Mouse (Mus musculus): ENCODE data around the gene Olfr250. TPM values are rescaled to one million over a fixed set of nuclear protein-coding genes. Genes with fewer than 3 reads are reported as not detected.
"Not testable (repeated sequence)": the region's sequence is repeated elsewhere in the genome, so short reads cannot be mapped to it uniquely, and the experiment has no call there.

The Olfr250 gene
- polyA plus RNA-seq (2015; fragmentation: Nextera tagmentation; extraction: Ambion mirVana) = not detected in 2 replicates

DNA sequence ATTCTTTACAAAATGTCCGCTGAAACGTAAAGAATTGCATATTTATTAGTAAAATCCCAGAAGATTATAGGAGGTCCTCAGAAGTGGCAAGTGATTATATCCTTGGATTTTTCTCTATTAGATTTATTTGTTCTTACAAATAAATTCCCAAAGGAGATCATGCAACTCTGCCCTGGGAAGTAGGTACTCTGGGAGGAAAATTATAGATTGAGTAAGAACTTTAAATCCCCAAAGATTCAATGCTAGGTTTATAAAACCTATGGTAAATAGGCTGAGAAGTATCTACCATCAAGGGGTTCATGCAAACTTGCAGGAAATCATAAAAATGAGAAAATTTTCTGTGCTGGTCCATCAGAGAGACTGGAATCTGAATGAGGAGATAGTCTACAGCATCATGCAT is at the start of gene Olfr250:
Gene Olfr250, plus strand, starts transcription at position 301 of the 400 bp plus-strand sequence.
- no peak within 1 kb of the TSS for H3K9ac ChIP-seq
- H3K4me2 ChIP-seq = no peak within 1 kb of the TSS
- no peak within 1 kb of the TSS for H3K27ac ChIP-seq (replicated peaks)
- H3K27me3 ChIP-seq = no peaks in the 10 kb centered on the region
- WGBS (ENCODE audit: insufficient replicate concordance) = 61% methylated on average over 2 of the region's 2 CpGs
- H3K9me3 ChIP-seq (replicated peaks) = no peaks in the 10 kb centered on the region
- H3K4me1 ChIP-seq (replicated peaks) = no peaks in the 10 kb centered on the region
- H3K4me3 ChIP-seq (replicated peaks) = no peak within 1 kb of the TSS
- ATAC-seq (ENCODE audit: insufficient read depth) = no peak
- H3K36me3 ChIP-seq (replicated peaks) = no peaks in the 10 kb centered on the region

DNA sequence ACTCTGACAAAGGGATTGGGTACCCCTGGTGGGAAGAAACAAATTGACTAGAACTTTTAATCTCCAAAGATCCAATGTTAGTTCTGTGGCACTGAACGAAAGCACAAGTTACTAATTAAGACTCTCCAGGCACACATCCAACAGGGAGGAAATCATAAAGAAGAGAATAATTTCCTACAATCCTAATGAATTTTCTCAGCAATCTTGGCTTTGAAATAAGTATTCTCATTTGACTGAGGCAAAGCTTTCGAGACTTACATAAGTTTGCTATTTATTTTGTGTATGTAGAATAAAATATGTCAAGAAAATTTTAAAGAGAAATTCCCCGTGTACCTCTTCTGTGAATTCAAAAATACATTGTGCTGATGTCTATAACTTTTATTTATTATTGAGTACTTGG is 37.9 kb upstream of the Olfr250 start, which contains the start of gene Olfr25:
Gene Olfr25, plus strand, starts transcription at position 301 of the 400 bp plus-strand sequence.
- Histone ChIP-seq H3K4me1 (replicated peaks) (no peaks in the 10 kb centered on the region), H3K27ac (replicated peaks) (no peak within 1 kb of the TSS), H3K27me3 (no peaks in the 10 kb centered on the region), H3K4me3 (replicated peaks) (no peak within 1 kb of the TSS), H3K9ac (no peak within 1 kb of the TSS), H3K36me3 (replicated peaks) (no peaks in the 10 kb centered on the region), H3K4me2 (no peak within 1 kb of the TSS), H3K9me3 (replicated peaks) (no peaks in the 10 kb centered on the region)
- ATAC-seq (ENCODE audit: insufficient read depth) = no peak
- WGBS (ENCODE audit: insufficient replicate concordance) = 45% methylated on average over 3 of the region's 3 CpGs

DNA sequence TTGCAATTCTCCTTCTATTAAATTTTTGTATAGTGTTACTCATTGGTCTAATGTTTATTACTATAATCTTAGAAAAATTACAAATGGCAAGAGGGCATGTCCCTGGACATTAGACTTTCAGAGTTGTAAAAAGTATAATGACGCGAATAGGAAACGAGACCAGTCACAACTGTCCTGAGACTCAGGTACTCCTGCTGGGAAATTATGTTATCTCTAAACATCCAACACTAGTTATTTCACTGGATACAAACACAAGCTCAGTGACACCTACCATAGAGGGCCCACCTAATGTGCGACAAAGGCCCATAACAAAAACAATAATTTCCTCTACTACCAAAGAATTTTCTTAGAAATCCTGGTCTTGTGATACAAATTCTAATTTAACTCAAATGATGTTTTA is 18.6 kb upstream of the Olfr250 start, which contains the start of gene Olfr898:
Gene Olfr898, plus strand, starts transcription at position 301 of the 400 bp plus-strand sequence.
- no peak within 1 kb of the TSS for H3K27ac ChIP-seq (replicated peaks)
- H3K9me3 ChIP-seq (replicated peaks) = no peaks in the 10 kb centered on the region; the same call in 1 of the 2 replicates
- 76% methylated on average over 4 of the region's 4 CpGs for whole genome bisulfite sequencing (ENCODE audit: insufficient replicate concordance)
- H3K4me3 ChIP-seq (replicated peaks) = no peak within 1 kb of the TSS
- no peak for ATAC-seq (ENCODE audit: insufficient read depth)
- H3K9ac ChIP-seq = no peak within 1 kb of the TSS
- H3K36me3 ChIP-seq (replicated peaks) = no peaks in the 10 kb centered on the region
- no peaks in the 10 kb centered on the region for H3K4me1 ChIP-seq (replicated peaks)
- no peaks in the 10 kb centered on the region for H3K27me3 ChIP-seq
- H3K4me2 ChIP-seq = no peak within 1 kb of the TSS

DNA sequence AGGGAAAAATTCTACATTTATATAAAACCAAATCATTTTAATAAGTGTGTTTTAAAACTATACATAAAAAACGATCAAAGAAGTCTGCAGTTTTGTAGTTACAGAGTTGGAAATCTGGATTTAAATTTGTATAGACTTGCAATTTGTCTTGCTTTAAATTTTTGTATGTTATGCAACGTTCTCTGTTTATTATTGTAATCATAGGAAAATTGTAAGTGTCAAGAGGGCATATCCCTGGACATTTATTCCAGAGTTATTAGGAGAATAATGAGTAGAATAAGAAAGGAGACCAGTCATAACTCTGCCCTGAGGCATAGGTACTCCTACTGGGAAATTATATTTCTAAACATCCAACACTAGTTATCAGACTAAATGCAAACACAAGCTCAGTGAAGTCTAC is 10.1 kb downstream of the Olfr250 start, which contains the start of gene Olfr251:
Gene Olfr251, plus strand, starts transcription at position 301 of the 400 bp plus-strand sequence.
- H3K4me3 ChIP-seq (replicated peaks) = no peak within 1 kb of the TSS
- no peaks in the 10 kb centered on the region for H3K4me1 ChIP-seq (replicated peaks)
- H3K27me3 ChIP-seq = no peaks in the 10 kb centered on the region
- no peak within 1 kb of the TSS for H3K27ac ChIP-seq (replicated peaks)
- no peaks in the 10 kb centered on the region for H3K9me3 ChIP-seq (replicated peaks)
- no peak within 1 kb of the TSS for H3K4me2 ChIP-seq
- ATAC-seq (ENCODE audit: insufficient read depth) = no peak
- H3K9ac ChIP-seq = no peak within 1 kb of the TSS
- WGBS (ENCODE audit: insufficient replicate concordance) = 35% methylated on average over 2 of the region's 2 CpGs
- H3K36me3 ChIP-seq (replicated peaks) = no peaks in the 10 kb centered on the region

DNA sequence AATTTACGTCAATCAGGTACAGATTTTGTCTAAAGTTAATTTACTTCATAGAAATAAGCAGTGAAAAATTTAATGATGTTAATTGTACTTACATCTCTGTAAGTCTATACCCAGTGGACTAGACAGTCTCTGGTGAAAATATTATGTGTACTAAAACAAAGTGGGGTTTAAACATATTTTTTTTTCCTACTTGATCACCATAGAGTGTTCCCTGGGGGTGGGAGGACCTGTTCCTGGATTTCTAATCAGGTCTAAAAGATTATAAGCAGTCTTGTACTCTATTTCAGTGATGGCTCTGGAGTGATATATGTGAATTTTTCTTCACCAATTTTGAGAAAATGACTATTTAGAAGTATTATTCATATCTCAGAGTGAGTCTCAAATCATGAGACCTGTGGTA is 34.7 kb downstream of the Olfr250 start, which contains the start of gene Olfr147:
Gene Olfr147, plus strand, starts transcription at position 301 of the 400 bp plus-strand sequence.
- Histone ChIP-seq H3K4me3 (replicated peaks) (no peak within 1 kb of the TSS), H3K9ac (no peak within 1 kb of the TSS), H3K27me3 (no peaks in the 10 kb centered on the region), H3K27ac (replicated peaks) (no peak within 1 kb of the TSS), H3K36me3 (replicated peaks) (no peaks in the 10 kb centered on the region), H3K9me3 (replicated peaks) (no peaks in the 10 kb centered on the region), H3K4me1 (replicated peaks) (no peaks in the 10 kb centered on the region), H3K4me2 (no peak within 1 kb of the TSS)
- WGBS (ENCODE audit: insufficient replicate concordance) = 61% methylated on average over 1 of the region's 1 CpGs
- ATAC-seq (ENCODE audit: insufficient read depth) = no peak

DNA sequence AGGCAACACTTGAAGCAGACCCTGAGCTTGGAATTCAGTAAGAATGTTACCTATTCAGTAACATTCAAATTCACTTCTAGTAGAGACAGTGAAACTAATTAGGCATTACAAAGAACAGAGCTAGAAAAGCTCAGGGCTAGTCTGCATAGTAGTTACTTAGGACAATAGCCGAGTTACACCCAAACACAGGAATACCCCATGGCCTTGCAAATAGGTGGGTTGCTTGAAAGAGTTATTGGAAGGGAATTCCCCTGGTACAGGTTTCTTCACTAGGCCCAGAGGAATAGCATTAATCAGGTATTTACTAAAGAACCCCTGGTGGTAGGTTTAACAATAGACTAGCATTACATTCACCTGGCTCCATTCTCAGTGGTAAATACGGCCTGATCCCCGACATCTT is 40.8 kb downstream of the Olfr250 start:
- not testable (repeated sequence) for ATAC-seq (ENCODE audit: insufficient read depth); H3K9me3 ChIP-seq (replicated peaks); H3K27ac ChIP-seq (replicated peaks); H3K4me3 ChIP-seq (replicated peaks); H3K9ac ChIP-seq; H3K4me1 ChIP-seq (replicated peaks); H3K27me3 ChIP-seq; H3K4me2 ChIP-seq; H3K36me3 ChIP-seq (replicated peaks)
- whole genome bisulfite sequencing (ENCODE audit: insufficient replicate concordance) = 63% methylated on average over 3 of the region's 3 CpGs

DNA sequence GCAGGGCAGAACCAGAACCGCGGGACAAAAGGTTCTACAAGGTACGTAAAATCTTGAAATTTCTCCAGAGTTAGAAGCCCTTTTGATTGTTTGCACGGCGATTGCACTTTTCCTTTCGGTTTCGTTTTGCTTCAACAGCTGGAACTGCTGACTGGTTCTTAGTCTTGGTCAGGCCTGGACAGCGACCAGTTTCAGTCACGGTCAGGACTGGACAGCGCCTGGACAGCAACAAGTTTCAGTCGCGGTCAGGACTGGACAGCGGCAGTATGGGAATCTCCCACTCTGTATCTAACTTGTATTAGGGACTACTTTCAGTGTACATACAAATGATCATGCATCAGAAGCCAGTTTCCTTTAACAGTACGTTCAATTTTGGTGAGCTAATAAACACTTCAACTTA is 46.8 kb downstream of the Olfr250 start:
- H3K27ac ChIP-seq (replicated peaks); H3K4me2 ChIP-seq; H3K4me1 ChIP-seq (replicated peaks); H3K36me3 ChIP-seq (replicated peaks); ATAC-seq (ENCODE audit: insufficient read depth); H3K27me3 ChIP-seq; H3K4me3 ChIP-seq (replicated peaks); H3K9me3 ChIP-seq (replicated peaks); H3K9ac ChIP-seq: not testable (repeated sequence)
- WGBS (ENCODE audit: insufficient replicate concordance) = 82% methylated on average over 14 of the region's 14 CpGs

Other genes with a start within 250 kb of the Olfr250 start
- gene Olfr890, start 224.4 kb upstream of the Olfr250 start, polyA plus RNA-seq (2015; fragmentation: Nextera tagmentation; extraction: Ambion mirVana) = not detected in 2 replicates
- not detected in 2 replicates for gene Olfr891, start 186.1 kb upstream of the Olfr250 start, polyA plus RNA-seq (2015; fragmentation: Nextera tagmentation; extraction: Ambion mirVana)
- gene Olfr893, start 158.5 kb upstream of the Olfr250 start, polyA plus RNA-seq (2015; fragmentation: Nextera tagmentation; extraction: Ambion mirVana) = not detected in 2 replicates
- gene Olfr894, start 148.8 kb upstream of the Olfr250 start, polyA plus RNA-seq (2015; fragmentation: Nextera tagmentation; extraction: Ambion mirVana) = not detected in 2 replicates
- gene Olfr143, start 114.1 kb upstream of the Olfr250 start, polyA plus RNA-seq (2015; fragmentation: Nextera tagmentation; extraction: Ambion mirVana) = not detected in 2 replicates
- not detected in 2 replicates for gene Olfr895, start 99.0 kb upstream of the Olfr250 start, polyA plus RNA-seq (2015; fragmentation: Nextera tagmentation; extraction: Ambion mirVana)
- gene Olfr896-ps1, start 75.8 kb upstream of the Olfr250 start, polyA plus RNA-seq (2015; fragmentation: Nextera tagmentation; extraction: Ambion mirVana) = not detected in 2 replicates
- not detected in 2 replicates for gene Olfr25, start 37.8 kb upstream of the Olfr250 start, polyA plus RNA-seq (2015; fragmentation: Nextera tagmentation; extraction: Ambion mirVana)
- gene Olfr898, start 18.5 kb upstream of the Olfr250 start, polyA plus RNA-seq (2015; fragmentation: Nextera tagmentation; extraction: Ambion mirVana) = not detected in 2 replicates
- gene Olfr251, start 10.2 kb downstream of the Olfr250 start, polyA plus RNA-seq (2015; fragmentation: Nextera tagmentation; extraction: Ambion mirVana) = not detected in 2 replicates
- gene Olfr147, start 34.8 kb downstream of the Olfr250 start, polyA plus RNA-seq (2015; fragmentation: Nextera tagmentation; extraction: Ambion mirVana) = not detected in 2 replicates
- not detected in 2 replicates for gene Olfr901, start 62.6 kb downstream of the Olfr250 start, polyA plus RNA-seq (2015; fragmentation: Nextera tagmentation; extraction: Ambion mirVana)
- gene Olfr902, start 80.8 kb downstream of the Olfr250 start, polyA plus RNA-seq (2015; fragmentation: Nextera tagmentation; extraction: Ambion mirVana) = not detected in 2 replicates
- not detected in 2 replicates for gene Olfr904, start 96.2 kb downstream of the Olfr250 start, polyA plus RNA-seq (2015; fragmentation: Nextera tagmentation; extraction: Ambion mirVana)
- not detected in 2 replicates for gene Olfr905, start 104.2 kb downstream of the Olfr250 start, polyA plus RNA-seq (2015; fragmentation: Nextera tagmentation; extraction: Ambion mirVana)
- not detected in 2 replicates for gene Olfr906, start 120.2 kb downstream of the Olfr250 start, polyA plus RNA-seq (2015; fragmentation: Nextera tagmentation; extraction: Ambion mirVana)
- not detected in 2 replicates for gene Olfr907, start 128.9 kb downstream of the Olfr250 start, polyA plus RNA-seq (2015; fragmentation: Nextera tagmentation; extraction: Ambion mirVana)
- not detected in 2 replicates for gene Olfr911-ps1, start 154.7 kb downstream of the Olfr250 start, polyA plus RNA-seq (2015; fragmentation: Nextera tagmentation; extraction: Ambion mirVana)
- gene Olfr910, start 171.0 kb downstream of the Olfr250 start, polyA plus RNA-seq (2015; fragmentation: Nextera tagmentation; extraction: Ambion mirVana) = not detected in 2 replicates
- gene Olfr912, start 213.3 kb downstream of the Olfr250 start, polyA plus RNA-seq (2015; fragmentation: Nextera tagmentation; extraction: Ambion mirVana) = not detected in 2 replicates
- not detected in 2 replicates for gene Olfr913, start 225.9 kb downstream of the Olfr250 start, polyA plus RNA-seq (2015; fragmentation: Nextera tagmentation; extraction: Ambion mirVana)
- gene Olfr914, start 238.2 kb downstream of the Olfr250 start, polyA plus RNA-seq (2015; fragmentation: Nextera tagmentation; extraction: Ambion mirVana) = not detected in 2 replicates